Mouse (Mus musculus) Muller cell, postnatal 12 days (primary cell): ENCODE data around the gene Pop7.
A peak's percentile ranks its signal among the peaks of the same experiment; 100 is the strongest.

Experiments used
- DNase-seq: peaks from one replicate; pipeline ENCODE4 v3.0.0-alpha.2; 2015; ENCODE audit errors: inconsistent ontology term

Pop7 gene

GRCm38 (mm10) chr5:137500186-137500585 is 2.1 kb downstream of the Pop7 start:
- DNase-seq, result no peak

GRCm38 (mm10) chr5:137493831-137494230 is 8.5 kb downstream of the Pop7 start:
- DNase-seq, result no peak

- no peak for DNase-seq
Observed at GRCm38 (mm10) chr5:137491559-137491958, 10.8 kb downstream of the Pop7 start.

- DNase-seq, result no peak
Observed at GRCm38 (mm10) chr5:137487616-137488015, 14.7 kb downstream of the Pop7 start.

- DNase-seq, result no peak
Observed at GRCm38 (mm10) chr5:137485851-137486155, 16.5 kb downstream of the Pop7 start.

- no peak for DNase-seq
Observed at GRCm38 (mm10) chr5:137485071-137485850, 17.1 kb downstream of the Pop7 start.

GRCm38 (mm10) chr5:137481897-137482296 is 20.4 kb downstream of the Pop7 start:
- peak; percentile 66 for DNase-seq

GRCm38 (mm10) chr5:137481138-137481537 is 21.2 kb downstream of the Pop7 start:
- peak; percentile 83 for DNase-seq

GRCm38 (mm10) chr5:137476964-137477363 is 25.4 kb downstream of the Pop7 start, which contains the start of gene Zan:
Gene Zan, minus strand, starts transcription at chr5:137477064.
- no peak for DNase-seq

GRCm38 (mm10) chr5:137474351-137474750 is 28.0 kb downstream of the Pop7 start:
- no peak for DNase-seq

- no peak for DNase-seq
Observed at GRCm38 (mm10) chr5:137472252-137472904, 29.9 kb downstream of the Pop7 start.

GRCm38 (mm10) chr5:137466946-137467345 is 35.4 kb downstream of the Pop7 start:
- no peak for DNase-seq

- no peak for DNase-seq
Observed at GRCm38 (mm10) chr5:137465049-137465448, 37.3 kb downstream of the Pop7 start.

GRCm38 (mm10) chr5:137455866-137456591 is 46.3 kb downstream of the Pop7 start:
- no peak for DNase-seq

- no peak for DNase-seq
Observed at GRCm38 (mm10) chr5:137455206-137455605, 47.1 kb downstream of the Pop7 start.
